Mouse (Mus musculus) bone marrow macrophage, adult 2 months (primary cell): ENCODE measurements around the gene Cdkl3.

Experiments used
- CTCF ChIP-seq: IDR thresholded peaks from 2 replicates; pipeline ENCODE4 v1.5.1; 2012; ENCODE audit warnings: low read depth, mild to moderate bottlenecking, low read length, moderate library complexity
- POLR2A ChIP-seq: IDR thresholded peaks from 2 replicates; pipeline ENCODE4 v1.6.1; 2012; ENCODE audit warnings: mild to moderate bottlenecking, low read depth, low read length, borderline replicate concordance

- no peak for TF ChIP-seq CTCF
- TF ChIP-seq POLR2A: no peak
These were observed 42.6 kb downstream of the Cdkl3 start for GRCm38 (mm10) chr11:52046446-52047165.
